Comparison of ENCODE assay signal across 8 mouse cellular contexts in the genomic region with DNA sequence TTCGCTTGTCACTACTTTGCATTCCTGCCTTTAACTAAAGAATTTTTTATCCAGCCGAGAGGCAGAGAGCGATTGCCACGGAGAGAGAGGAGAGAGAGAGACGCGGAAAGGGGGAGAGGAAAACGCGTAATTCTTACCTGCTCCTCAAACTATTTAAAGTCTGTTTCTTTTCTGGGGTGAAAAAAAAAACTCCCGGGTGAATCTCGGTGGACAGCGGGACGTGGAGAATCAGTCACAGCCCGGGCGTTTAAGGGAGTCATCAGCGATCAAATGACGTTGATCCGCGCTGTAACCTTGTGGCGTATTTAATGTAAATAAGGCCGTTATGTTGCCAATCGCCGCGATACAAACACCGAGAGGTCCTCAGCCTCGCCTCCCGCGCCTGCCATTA. TPM values are rescaled to one million over a fixed set of nuclear protein-coding genes. Genes with fewer than 3 reads are reported as not detected.
A peak's percentile ranks its signal among the peaks of the same experiment; 100 is the strongest.
DNase-seq lines count a peak whose midpoint lies in the region; ATAC-seq and TF ChIP-seq lines count a peak whose summit lies in the region.

A gene (minus strand): TSS at position 330 of the 391 bp plus-strand sequence.

- peak within 1 kb of the TSS; percentile 20; the same call in 1 of the 2 replicates for H3K4me3 ChIP-seq in ES-Bruce4 (ENCODE audit: low read depth, low read length)
- peak within 1 kb of the TSS; percentile 44 for H3K4me3 ChIP-seq in embryonic fibroblast, embryonic 13.5 days (ENCODE audit: insufficient read depth, low read length)
- H3K4me3 ChIP-seq in intestine, postnatal 0 days (ENCODE audit: low read depth, low read length): peak within 1 kb of the TSS; percentile 47
- peak within 1 kb of the TSS; percentile 52 for H3K4me3 ChIP-seq in midbrain, embryonic 14.5 days (replicated peaks; ENCODE audit: low read depth, low read length)

- TF ChIP-seq EP300 in ES-Bruce4 (IDR thresholded peaks at IDR 0.05; ENCODE audit: insufficient read depth, low read depth, low read length): no peak

- H3K9ac ChIP-seq in ES-Bruce4 (ENCODE audit: low read depth, poor library complexity, severe bottlenecking): peak within 1 kb of the TSS; percentile 70; the same call in 1 of the 2 replicates
- 0 out of 2 replicates have a peak within 1 kb of the TSS, but pooled peaks have one; percentile 11 for H3K9ac ChIP-seq in intestine, postnatal 0 days (ENCODE audit: low read depth, low read length)
- peak within 1 kb of the TSS; percentile 64 for H3K9ac ChIP-seq in midbrain, embryonic 14.5 days (replicated peaks; ENCODE audit: low read length)

- WGBS in intestine, postnatal 0 days: under 1% methylated on average over 27 of the region's 27 CpGs
- WGBS in midbrain, embryonic 14.5 days: under 1% methylated on average over 27 of the region's 27 CpGs

- no peaks in the 10 kb centered on the region for H3K4me1 ChIP-seq in ES-Bruce4 (ENCODE audit: control insufficient read depth, insufficient read depth, low read length)
- H3K4me1 ChIP-seq in embryonic fibroblast, embryonic 13.5 days (ENCODE audit: control insufficient read depth, insufficient read depth, low read length): no peaks in the 10 kb centered on the region
- no peaks in the 10 kb centered on the region for H3K4me1 ChIP-seq in intestine, postnatal 0 days (replicated peaks; ENCODE audit: control insufficient read depth, insufficient read depth, low read length)
- H3K4me1 ChIP-seq in midbrain, embryonic 14.5 days (ENCODE audit: control insufficient read depth, insufficient read depth, low read length): peaks cover 14% of the 10 kb centered on the region; the same call in 1 of the 2 replicates

- no peak for ATAC-seq in cerebellum, adult (ENCODE audit: insufficient number of reproducible peaks, low FRiP score, low TSS enrichment)
- no peak for ATAC-seq in intestine, postnatal 0 days
- no peak for ATAC-seq in midbrain, embryonic 14.5 days (ENCODE audit: low FRiP score, low TSS enrichment)

- peak within 1 kb of the TSS; percentile 80 for H3K4me2 ChIP-seq in intestine, postnatal 0 days (replicated peaks; ENCODE audit: low read depth)
- peak within 1 kb of the TSS; percentile 85 for H3K4me2 ChIP-seq in midbrain, embryonic 14.5 days (ENCODE audit: low read length)

- H3K27me3 ChIP-seq in ES-Bruce4 (ENCODE audit: control insufficient read depth, insufficient read depth, low read length, poor library complexity, severe bottlenecking): peaks cover 37% of the 10 kb centered on the region
- H3K27me3 ChIP-seq in intestine, postnatal 0 days (replicated peaks; ENCODE audit: control insufficient read depth, insufficient read depth, low read length): peaks cover 70% of the 10 kb centered on the region
- H3K27me3 ChIP-seq in midbrain, embryonic 14.5 days (ENCODE audit: control insufficient read depth, insufficient read depth, low read length): no peaks in the 10 kb centered on the region

- H3K36me3 ChIP-seq in ES-Bruce4 (ENCODE audit: control insufficient read depth, insufficient read depth, low read length, poor library complexity, severe bottlenecking): no peaks in the 10 kb centered on the region
- H3K36me3 ChIP-seq in intestine, postnatal 0 days (ENCODE audit: control insufficient read depth, insufficient read depth): no peaks in the 10 kb centered on the region
- H3K36me3 ChIP-seq in midbrain, embryonic 14.5 days (ENCODE audit: control insufficient read depth, insufficient read depth, low read length): no peaks in the 10 kb centered on the region

- DNase-seq in cerebellum, adult 11 months: peak; percentile 43
- DNase-seq in midbrain, embryonic 14.5 days: peak; percentile 78
- DNase-seq in thymus, postnatal 14 days: no peak
- DNase-seq in urinary bladder, postnatal 4 days (ENCODE audit: low spot score in 2 of 2): no peak

- TF ChIP-seq POLR2A in ES-Bruce4 (IDR thresholded peaks at IDR 0.05; ENCODE audit: insufficient read depth, low read length): no peak
- no peak for TF ChIP-seq POLR2A in embryonic fibroblast, embryonic 13.5 days (IDR thresholded peaks at IDR 0.05; ENCODE audit: low read depth, low read length)

- no peak within 1 kb of the TSS for H3K27ac ChIP-seq in ES-Bruce4 (ENCODE audit: insufficient read depth, low read length)
- H3K27ac ChIP-seq in embryonic fibroblast, embryonic 13.5 days (ENCODE audit: insufficient read depth, low read length): no peak within 1 kb of the TSS
- no peak within 1 kb of the TSS for H3K27ac ChIP-seq in intestine, postnatal 0 days (ENCODE audit: low read depth, low read length)
- peak within 1 kb of the TSS; percentile 89 for H3K27ac ChIP-seq in midbrain, embryonic 14.5 days (replicated peaks; ENCODE audit: low read depth, low read length)

- no peaks in the 10 kb centered on the region for H3K9me3 ChIP-seq in ES-Bruce4 (replicated peaks; ENCODE audit: control insufficient read depth, insufficient read depth, low read length, poor library complexity, severe bottlenecking)
- no peaks in the 10 kb centered on the region for H3K9me3 ChIP-seq in intestine, postnatal 0 days (ENCODE audit: control insufficient read depth)
- no peaks in the 10 kb centered on the region for H3K9me3 ChIP-seq in midbrain, embryonic 14.5 days (ENCODE audit: control insufficient read depth, low read length)

- no peak for TF ChIP-seq CTCF in ES-Bruce4 (IDR thresholded peaks at IDR 0.05; ENCODE audit: low read depth, low read length)
- no peak for TF ChIP-seq CTCF in embryonic fibroblast, embryonic 13.5 days (IDR thresholded peaks at IDR 0.05; ENCODE audit: borderline replicate concordance, insufficient read depth, low read length)
- TF ChIP-seq CTCF in intestine, postnatal 0 days (IDR thresholded peaks at IDR 0.05; ENCODE audit: low read depth): no peak

RNA-seq across cellular contexts. Expression of the gene that starts here (rescaled TPM):
- polyA plus RNA-seq in ES-Bruce4 (2011; ENCODE audit: insufficient read depth, insufficient read length, low read depth, missing spikeins): not detected in 2 replicates
- 1.4 TPM in 1 of 2 replicates, not detected in the other for polyA plus RNA-seq in embryonic fibroblast, embryonic 13.5 days (2011; ENCODE audit: insufficient read length, low read depth, missing spikeins)
- polyA plus RNA-seq in intestine, postnatal 0 days (2015; fragmentation: Nextera tagmentation; extraction: Ambion mirVana): 2.9 and 3.3 TPM in 2 replicates
- 34.9 and 38.0 TPM in 2 replicates for polyA plus RNA-seq in midbrain, embryonic 14.5 days (2014; fragmentation: Nextera tagmentation; extraction: Ambion mirVana)

Comparison
In these comparisons a context has a peak if more than half of its experiments do, and no peak if none do; other contexts are left out.
1. DNase-seq: peak in cerebellum, adult 11 months (single experiment) and midbrain, embryonic 14.5 days (single experiment); none in thymus, postnatal 14 days (single experiment) and urinary bladder, postnatal 4 days (0 of 2).
2. H3K9ac ChIP-seq: peak in every context shown above with its lines; median percentile 70 in ES-Bruce4; 64 in midbrain, embryonic 14.5 days; 11 in intestine, postnatal 0 days.
3. Peak in every context shown above with its lines, with median percentiles within 50 percentile points of each other: H3K4me3 ChIP-seq.